8 mouse cellular contexts compared by ENCODE assay signal in genomic region chr10:68277671-68278151, GRCm38 (mm10). TPM values are rescaled to one million over a fixed set of nuclear protein-coding genes. Genes with fewer than 3 reads are reported as not detected.
DNase-seq lines count a peak whose midpoint lies in the region; ATAC-seq lines count a peak whose summit lies in the region.

No protein-coding gene starts in this region.

- peak overlapping the region; percentile 69 for H3K4me3 ChIP-seq in intestine, embryonic 15.5 days (replicated peaks)
- peak overlapping the region; percentile 61 for H3K4me3 ChIP-seq in liver, embryonic 12.5 days

- H3K4me2 ChIP-seq in intestine, embryonic 15.5 days (replicated peaks), result peak overlapping the region; percentile 87
- peak overlapping the region; percentile 86 for H3K4me2 ChIP-seq in liver, embryonic 12.5 days

- peaks cover 10% of the 10 kb centered on the region for H3K4me1 ChIP-seq in intestine, embryonic 15.5 days (replicated peaks)
- peaks cover 23% of the 10 kb centered on the region for H3K4me1 ChIP-seq in liver, embryonic 12.5 days

- H3K27me3 ChIP-seq in intestine, embryonic 15.5 days (replicated peaks), result no peaks in the 10 kb centered on the region
- H3K27me3 ChIP-seq in liver, embryonic 12.5 days (replicated peaks), result peaks cover 54% of the 10 kb centered on the region

- H3K36me3 ChIP-seq in intestine, embryonic 15.5 days, result 0 out of 2 replicates have a peak, but pooled peaks cover 3% of the 10 kb centered on the region
- H3K36me3 ChIP-seq in liver, embryonic 12.5 days, result no peaks in the 10 kb centered on the region

- peak; percentile 57 for DNase-seq in right cerebral cortex, adult 18-20 months
- no peak for DNase-seq in right cerebral cortex, postnatal 14 days
- DNase-seq in cerebellum, postnatal 14 days, result peak; percentile 47 to 60
- peak; percentile 9 to 23 for DNase-seq in thymus, adult 18-20 months

- H3K9ac ChIP-seq in intestine, embryonic 15.5 days, result peak overlapping the region; percentile 61
- H3K9ac ChIP-seq in liver, embryonic 12.5 days, result peak overlapping the region; percentile 66

- H3K27ac ChIP-seq in intestine, embryonic 15.5 days, result peak overlapping the region; percentile 90
- no peak overlapping the region for H3K27ac ChIP-seq in liver, embryonic 12.5 days

- H3K9me3 ChIP-seq in intestine, embryonic 15.5 days, result no peaks in the 10 kb centered on the region
- no peaks in the 10 kb centered on the region for H3K9me3 ChIP-seq in liver, embryonic 12.5 days (replicated peaks)

- peak; percentile 13; the same call in 1 of the 2 replicates for ATAC-seq in granulocyte monocyte progenitor cell, adult 5-6 weeks (replicated peaks; ENCODE audit: poor library complexity, severe bottlenecking)
- ATAC-seq in intestine, embryonic 15.5 days, result no peak
- ATAC-seq in liver, embryonic 12.5 days, result no peak
- peak; percentile 32 for ATAC-seq in monocyte, adult 5-6 weeks (replicated peaks; ENCODE audit: insufficient number of reproducible peaks, low FRiP score, low TSS enrichment, poor library complexity, severe bottlenecking)

- WGBS in intestine, embryonic 15.5 days, result under 1% methylated on average over 15 of the region's 15 CpGs
- under 1% methylated on average over 15 of the region's 15 CpGs for WGBS in liver, embryonic 12.5 days (ENCODE audit: insufficient replicate concordance)

RNA-seq across cellular contexts. Expression of gene Arid5b, which starts 0.8 kb away (rescaled TPM):
- total RNA-seq in granulocyte monocyte progenitor cell, adult 5-6 weeks (2014; fragmentation: Nextera tagmentation), result 28.4 and 33.7 TPM in 2 replicates
- total RNA-seq in granulocyte monocyte progenitor cell, adult 5-6 weeks (2017), result 14.1 and 14.8 TPM in 2 replicates
- polyA plus RNA-seq in intestine, embryonic 15.5 days (2015; fragmentation: Nextera tagmentation; extraction: Ambion mirVana), result 27.2 and 29.0 TPM in 2 replicates
- polyA plus RNA-seq in liver, embryonic 12.5 days (2016; fragmentation: Nextera tagmentation; extraction: Ambion mirVana), result 6.5 and 7.2 TPM in 2 replicates
- total RNA-seq in monocyte, adult 5-6 weeks (2017), result 13.0 to 33.2 TPM (median 18.8 TPM) in 3 replicates

Comparison
In these comparisons a context has a peak if more than half of its experiments do, and no peak if none do; other contexts are left out.
1. ATAC-seq: peak in granulocyte monocyte progenitor cell, adult 5-6 weeks (single experiment) and monocyte, adult 5-6 weeks (single experiment); none in intestine, embryonic 15.5 days (single experiment) and liver, embryonic 12.5 days (single experiment).